Mouse (Mus musculus) embryonic stem cell, embryonic (primary cell): ENCODE measurements at regions not wholly inside any gene's neighbourhood (a gene's known extent, or its start where the extent isn't known, plus 50 kb on each side); places are given as distances from the start of the nearest gene placed in this dataset.

Source experiments
- CTCF ChIA-PET, 4 experiments: fragments of 300-600 bp in 2 of 4; fragments of 350-600 bp in 2 of 4; sonication (Branson Sonifier 250); formaldehyde crosslinking; loops; one replicate each; lab custom pipeline; 2022; ENCODE audit warnings: inconsistent platforms in 2 of 4; lab: Charles Lee
- POLR2A ChIA-PET, 4 experiments: fragments of 300-600 bp in 2 of 4; fragments of 350-600 bp in 2 of 4; sonication (Branson Sonifier 250); formaldehyde crosslinking; loops; one replicate each; lab custom pipeline; 2022; ENCODE audit warnings: antibody characterized with exemption in 4 of 4, inconsistent platforms in 1 of 4; lab: Charles Lee

GRCm38 (mm10) chr1:63932484-63932883 is 163.4 kb upstream of the 4933402D24Rik start:
- ChIA-PET CTCF (interaction anchor here in 1 of 4 experiments (0.6 kb wide), 1 partner anchor 514 kb away, joined by 3 read pairs; no protein-coding TSS in a partner anchor), POLR2A (no interaction called here)

GRCm38 (mm10) chr1:63929362-63930125 is 160.5 kb upstream of the 4933402D24Rik start:
- ChIA-PET CTCF (interaction anchor here in 1 of 4 experiments (0.6 kb wide), 1 partner anchor 1080 kb away, joined by 4 read pairs; no protein-coding TSS in a partner anchor), POLR2A (interaction anchor here in 2 of 4 experiments (0.6 kb wide), 2 partner anchors 12 to 115 kb away, joined by 3 to 4 read pairs; no protein-coding TSS in a partner anchor)

GRCm38 (mm10) chr1:63928850-63929249 is 159.8 kb upstream of the 4933402D24Rik start:
- POLR2A ChIA-PET, result no interaction called here
- CTCF ChIA-PET, result no interaction called here

GRCm38 (mm10) chr1:63928361-63928760 is 159.3 kb upstream of the 4933402D24Rik start:
- POLR2A ChIA-PET, result interaction anchor here in 1 of 4 experiments (0.6 kb wide), 1 partner anchor 644 kb away, joined by 3 read pairs; no protein-coding TSS in a partner anchor
- CTCF ChIA-PET, result no interaction called here

GRCm38 (mm10) chr1:63920181-63920933 is 151.3 kb upstream of the 4933402D24Rik start:
- ChIA-PET CTCF (no interaction called here), POLR2A (interaction anchor here in 1 of 4 experiments (1.7 kb wide), 1 partner anchor 612 kb away, joined by 4 read pairs; the partner anchor contains the start of gene Creb1)

- POLR2A ChIA-PET, result no interaction called here
- CTCF ChIA-PET, result interaction anchor here in 1 of 4 experiments (0.6 to 0.7 kb wide), 2 partner anchors 60 to 290 kb away, joined by 3 to 4 read pairs; no protein-coding TSS in a partner anchor
These were observed 149.1 kb upstream of the 4933402D24Rik start for GRCm38 (mm10) chr1:63918200-63918599.

GRCm38 (mm10) chr1:63916907-63917650 is 148.0 kb upstream of the 4933402D24Rik start:
- ChIA-PET POLR2A (interaction anchor here in 1 of 4 experiments (0.6 kb wide), 1 partner anchor 13 kb away, joined by 4 read pairs; no protein-coding TSS in a partner anchor), CTCF (no interaction called here)

GRCm38 (mm10) chr1:63910765-63911164 is 141.7 kb upstream of the 4933402D24Rik start:
- POLR2A ChIA-PET, result no interaction called here
- CTCF ChIA-PET, result no interaction called here

- ChIA-PET POLR2A (no interaction called here), CTCF (no interaction called here)
These were observed 140.1 kb upstream of the 4933402D24Rik start for GRCm38 (mm10) chr1:63909191-63909590.

GRCm38 (mm10) chr1:63903620-63904019 is 134.6 kb upstream of the 4933402D24Rik start:
- ChIA-PET CTCF (no interaction called here), POLR2A (no interaction called here)

GRCm38 (mm10) chr1:63903201-63903600 is 134.1 kb upstream of the 4933402D24Rik start:
- ChIA-PET POLR2A (no interaction called here), CTCF (no interaction called here)

- ChIA-PET CTCF (no interaction called here), POLR2A (no interaction called here)
These were observed 133.3 kb upstream of the 4933402D24Rik start for GRCm38 (mm10) chr1:63902391-63902790.

GRCm38 (mm10) chr1:63899631-63900577 is 130.8 kb upstream of the 4933402D24Rik start:
- ChIA-PET POLR2A (no interaction called here), CTCF (no interaction called here)

GRCm38 (mm10) chr1:63898766-63899165 is 129.7 kb upstream of the 4933402D24Rik start:
- POLR2A ChIA-PET, result no interaction called here
- CTCF ChIA-PET, result no interaction called here

- ChIA-PET POLR2A (interaction anchor here in 1 of 4 experiments (0.6 kb wide), 1 partner anchor 71 kb away, joined by 3 read pairs; no protein-coding TSS in a partner anchor), CTCF (interaction anchor here in 1 of 4 experiments (0.6 kb wide), 1 partner anchor 1651 kb away, joined by 3 read pairs; no protein-coding TSS in a partner anchor)
These were observed 128.5 kb upstream of the 4933402D24Rik start for GRCm38 (mm10) chr1:63897556-63897955.

GRCm38 (mm10) chr1:63879570-63879969 is 110.5 kb upstream of the 4933402D24Rik start:
- CTCF ChIA-PET, result no interaction called here
- POLR2A ChIA-PET, result no interaction called here

GRCm38 (mm10) chr1:63876589-63877251 is 107.7 kb upstream of the 4933402D24Rik start:
- CTCF ChIA-PET, result no interaction called here
- POLR2A ChIA-PET, result no interaction called here
